Mouse (Mus musculus): ENCODE results near the gene Kif13a. TPM values are rescaled to one million over a fixed set of nuclear protein-coding genes. Genes with fewer than 3 reads are reported as not detected.

Kif13a gene
- polyA plus RNA-seq, 1 experiment from 2014 or later: 7.2 TPM

Other genes starting within 250 kb of the Kif13a start
- gene Nup153, start 201.9 kb downstream of the Kif13a start, polyA plus RNA-seq (2015; fragmentation: Nextera tagmentation; extraction: Ambion mirVana): 19.1 and 19.8 TPM in 2 replicates
- 19.3 and 19.9 TPM in 2 replicates for gene Nhlrc1, start 85.0 kb upstream of the Kif13a start, polyA plus RNA-seq (2015; fragmentation: Nextera tagmentation; extraction: Ambion mirVana)
- gene Kdm1b, start 113.6 kb upstream of the Kif13a start, polyA plus RNA-seq (2015; fragmentation: Nextera tagmentation; extraction: Ambion mirVana): 22.2 and 26.0 TPM in 2 replicates
- 19.6 and 20.7 TPM in 2 replicates for gene Tpmt, start 114.9 kb upstream of the Kif13a start, polyA plus RNA-seq (2015; fragmentation: Nextera tagmentation; extraction: Ambion mirVana)
- gene Dek, start 176.3 kb upstream of the Kif13a start, polyA plus RNA-seq (2015; fragmentation: Nextera tagmentation; extraction: Ambion mirVana): 94.8 and 116 TPM in 2 replicates
- gene Rnf144b, start 192.8 kb upstream of the Kif13a start, polyA plus RNA-seq (2015; fragmentation: Nextera tagmentation; extraction: Ambion mirVana): 0.92 and 1.0 TPM in 2 replicates